Mouse (Mus musculus): Measurements from ENCODE around the gene Ugt1a2.

Gene Ugt1a2

GRCm38 (mm10) chr1:88256886-88257663 is 56.7 kb downstream of the Ugt1a2 start:
- peak; percentile 42 for DNase-seq (ENCODE audit: low read depth, low spot score)

GRCm38 (mm10) chr1:88257681-88258080 is 57.3 kb downstream of the Ugt1a2 start:
- no peak for DNase-seq (ENCODE audit: low read depth, low spot score)

- DNase-seq (ENCODE audit: low read depth, low spot score): no peak
Measured at GRCm38 (mm10) chr1:88258361-88258760, 58.0 kb downstream of the Ugt1a2 start.

DNA sequence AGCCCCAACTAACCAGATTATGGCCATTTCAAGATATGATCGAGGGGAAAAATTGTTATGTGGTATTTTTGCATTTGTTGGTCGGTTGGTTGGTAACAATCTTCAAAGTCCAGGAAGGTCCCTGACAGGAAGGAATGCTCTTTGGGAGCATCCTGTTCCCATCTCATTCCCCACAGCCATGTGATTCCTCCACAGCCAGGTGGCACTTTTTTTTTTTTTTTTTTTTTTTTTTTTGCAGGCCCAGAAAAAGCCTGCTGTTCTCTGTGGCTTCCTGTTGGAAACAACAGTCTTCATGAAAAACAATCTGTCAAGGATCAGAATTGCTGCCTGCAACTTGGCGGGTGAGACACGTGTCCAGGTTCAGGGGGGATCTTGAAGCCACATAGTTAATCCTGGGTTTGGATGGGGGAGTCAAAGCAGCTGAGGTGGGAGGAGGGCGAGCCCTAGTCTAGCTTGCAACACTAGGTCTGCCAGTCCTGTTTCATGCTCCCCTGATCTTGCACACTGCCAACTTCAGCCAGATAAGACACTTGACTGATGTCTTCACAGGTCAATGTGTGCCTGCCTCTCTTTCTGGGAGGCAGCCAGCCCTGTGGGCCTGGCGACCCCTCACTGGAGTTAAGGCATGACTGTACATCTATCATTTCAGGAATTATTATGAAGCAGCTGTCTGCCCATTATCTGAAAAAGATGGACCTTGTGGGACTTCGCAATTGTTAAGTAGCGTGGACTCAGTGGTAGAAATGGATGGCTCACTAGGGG is 58.7 kb downstream of the Ugt1a2 start:
- no peak for DNase-seq (ENCODE audit: low read depth, low spot score)

DNA sequence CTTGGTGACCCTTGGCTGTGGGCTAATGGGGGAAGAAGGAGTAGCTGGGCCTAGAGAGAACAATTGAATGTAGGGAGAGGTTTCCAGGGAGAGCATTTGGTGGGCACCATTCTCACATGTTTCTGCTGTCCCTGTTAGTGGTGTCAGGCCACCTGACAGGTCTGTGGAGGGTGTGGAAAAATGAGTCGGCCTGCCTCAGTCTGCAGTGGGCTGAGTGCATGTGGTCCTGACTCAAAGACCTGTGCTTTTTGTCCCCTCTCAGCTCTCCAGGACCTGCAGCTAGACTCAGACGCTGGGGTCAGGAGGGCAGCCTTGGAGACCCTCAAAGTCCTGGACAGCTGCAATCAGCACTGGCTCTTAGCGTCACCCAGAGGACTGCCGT is 59.2 kb downstream of the Ugt1a2 start:
- DNase-seq (ENCODE audit: low read depth, low spot score): no peak

GRCm38 (mm10) chr1:88260114-88260513 is 59.7 kb downstream of the Ugt1a2 start:
- no peak for DNase-seq (ENCODE audit: low read depth, low spot score)

DNA sequence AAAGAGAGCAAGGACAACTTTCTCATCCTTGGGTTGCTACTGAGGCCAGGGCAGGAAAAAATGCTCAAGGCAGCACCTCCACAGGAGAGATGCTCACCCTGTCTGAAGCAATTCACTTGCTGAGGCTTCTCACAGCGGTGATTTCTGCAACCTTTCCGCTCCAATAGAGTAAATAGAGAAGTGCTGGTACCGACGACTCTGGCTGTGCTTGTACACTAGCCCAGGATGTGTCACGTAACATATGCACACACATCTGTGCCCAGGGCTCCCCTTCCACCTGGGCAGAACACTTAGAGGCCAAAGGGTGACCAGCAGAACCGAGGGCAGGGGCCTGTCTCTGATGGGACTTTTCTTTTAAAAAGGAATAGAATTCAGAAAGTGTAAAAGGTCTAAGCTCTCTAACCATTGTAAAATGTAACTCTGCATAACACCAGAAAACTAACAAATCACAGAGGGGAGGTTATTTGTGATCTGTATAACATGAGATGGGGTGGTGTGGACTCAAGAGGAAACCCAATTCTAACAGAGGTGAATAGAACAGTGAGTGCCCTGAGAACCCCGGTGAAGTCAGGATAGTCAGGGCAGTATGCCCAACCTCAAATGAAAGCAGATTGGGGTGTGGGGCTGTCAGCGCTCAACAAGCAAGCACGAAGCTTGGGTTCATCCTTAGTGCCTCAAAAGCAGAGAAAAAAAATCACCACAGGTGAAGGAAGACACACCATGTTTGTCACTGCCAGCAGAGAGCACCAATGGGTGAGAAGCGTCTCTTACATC is 60.4 kb downstream of the Ugt1a2 start:
- DNase-seq (ENCODE audit: low read depth, low spot score): no peak

DNA sequence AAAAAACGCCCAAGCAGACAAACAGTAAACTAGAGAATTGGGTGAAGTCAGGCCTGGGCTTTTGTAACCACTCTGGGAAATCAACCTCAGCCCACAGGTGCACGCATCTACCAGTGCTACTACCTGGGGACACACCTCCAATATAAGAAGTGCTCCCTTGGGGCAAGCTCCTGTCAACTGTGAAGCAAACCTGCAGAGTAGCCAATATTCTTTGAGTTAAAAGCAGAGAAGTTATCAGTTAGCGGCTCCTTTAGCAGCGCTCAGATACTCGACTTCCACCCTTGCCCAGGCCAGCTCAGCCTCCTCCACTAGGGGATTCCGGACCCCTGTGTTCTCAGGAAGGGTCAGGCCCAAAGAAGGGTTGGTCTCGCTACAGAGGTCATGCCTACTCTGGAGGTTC is 61.3 kb downstream of the Ugt1a2 start:
- DNase-seq (ENCODE audit: low read depth, low spot score): no peak

- peak; percentile 64 for DNase-seq (ENCODE audit: low read depth, low spot score)
Measured at GRCm38 (mm10) chr1:88262255-88262654, 61.9 kb downstream of the Ugt1a2 start.

DNA sequence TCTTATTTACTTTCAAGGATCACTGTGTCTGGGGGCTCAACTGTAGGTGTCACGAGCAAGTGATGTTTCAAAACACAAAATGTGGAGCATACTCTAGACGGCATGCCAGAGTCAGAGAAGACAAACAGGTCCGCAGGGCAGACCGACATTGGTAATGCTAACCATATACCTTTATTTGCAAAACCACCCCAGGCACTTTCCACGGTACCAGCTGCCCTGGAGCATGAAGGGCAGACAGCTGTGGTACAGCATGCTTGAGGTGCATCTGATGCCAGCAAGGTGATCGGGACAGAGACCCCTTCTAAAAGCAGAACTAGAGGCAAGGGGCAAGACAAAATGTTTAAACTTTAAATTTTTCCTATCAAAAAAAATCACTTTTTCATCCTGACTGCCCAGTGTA is 62.6 kb downstream of the Ugt1a2 start:
- no peak for DNase-seq (ENCODE audit: low read depth, low spot score)

GRCm38 (mm10) chr1:88263778-88264177 is 63.4 kb downstream of the Ugt1a2 start:
- DNase-seq (ENCODE audit: low read depth, low spot score): no peak

GRCm38 (mm10) chr1:88264237-88264868 is 64.0 kb downstream of the Ugt1a2 start:
- no peak for DNase-seq (ENCODE audit: low read depth, low spot score)

DNA sequence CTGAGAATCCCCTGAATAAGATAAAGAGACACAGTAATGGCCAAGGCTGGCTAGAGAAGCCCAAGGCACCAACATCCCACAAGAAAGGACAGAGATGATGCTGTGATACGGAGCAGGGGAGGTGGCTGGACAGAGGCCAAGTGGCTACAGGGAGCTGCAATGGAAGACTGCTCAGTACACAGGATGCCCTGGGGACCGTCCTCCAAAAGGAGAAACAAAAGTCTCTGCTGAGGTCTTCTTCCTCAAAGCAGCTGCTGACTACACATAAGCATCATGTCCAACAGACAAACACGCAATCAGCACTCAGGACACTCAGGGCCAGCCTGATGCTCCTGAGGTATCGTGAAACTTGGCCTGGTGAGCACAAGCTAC is 64.5 kb downstream of the Ugt1a2 start:
- no peak for DNase-seq (ENCODE audit: low read depth, low spot score)

- DNase-seq (ENCODE audit: low read depth, low spot score): no peak
Measured at GRCm38 (mm10) chr1:88266123-88266522, 65.7 kb downstream of the Ugt1a2 start.

- no peak for DNase-seq (ENCODE audit: low read depth, low spot score)
Measured at GRCm38 (mm10) chr1:88267489-88267888, 67.1 kb downstream of the Ugt1a2 start.

- DNase-seq (ENCODE audit: low read depth, low spot score): no peak
Measured at GRCm38 (mm10) chr1:88268070-88268469, 67.7 kb downstream of the Ugt1a2 start.

All from ZHBTc4 (cell line).